In the genomic region with DNA sequence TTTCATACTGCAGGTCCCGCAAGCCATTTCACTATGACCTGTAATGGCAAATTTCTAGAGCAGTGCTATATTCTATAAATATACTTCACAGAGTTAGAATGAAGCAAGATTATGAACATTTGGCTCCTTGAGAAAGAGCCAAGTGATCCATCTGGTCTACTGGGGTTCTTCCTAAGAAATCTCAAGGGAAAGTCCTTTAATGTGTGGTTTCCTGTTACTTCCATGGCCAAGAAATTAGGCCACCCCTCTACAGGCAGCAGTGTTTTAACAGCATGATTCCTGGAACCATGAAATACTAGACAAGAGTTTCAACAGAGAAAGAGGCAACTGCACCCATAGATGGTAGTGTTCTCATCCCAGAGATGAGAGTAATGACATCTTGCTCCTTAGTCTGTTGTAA, we compare ENCODE assay signal across 17 mouse cellular contexts.
DNase-seq lines count a peak whose midpoint lies in the region; ATAC-seq and TF ChIP-seq lines count a peak whose summit lies in the region.
"Had no signal": no experiment of that assay in that cellular context is flagged by ENCODE, and none has a peak within 500 bp of the region (broad histone marks: within the 10 kb centered on the region; RNA-seq: fewer than 3 reads in every experiment).

No protein-coding gene starts in this region.

- ATAC-seq in hindbrain, postnatal 0 days, result peak; percentile 24; the same call in 1 of the 2 replicates
- ATAC-seq in hindbrain, embryonic 11.5 days (ENCODE audit: low FRiP score), result no peak
- peak; percentile 61 for ATAC-seq in lung, postnatal 0 days
- ATAC-seq: activated CD4-positive, CD25-positive, alpha-beta regulatory T cell, adult 4 months; CD4-positive, CD25-positive, alpha-beta regulatory T cell, adult 4 months; intestine, embryonic 16.5 days had no signal

- no peak overlapping the region for H3K27ac ChIP-seq in hindbrain, postnatal 0 days
- H3K27ac ChIP-seq in hindbrain, embryonic 11.5 days (ENCODE audit: low read depth, low read length), result no peak overlapping the region
- no peak overlapping the region for H3K27ac ChIP-seq in lung, postnatal 0 days (ENCODE audit: low read length)
- H3K27ac ChIP-seq: embryonic facial prominence, embryonic 13.5 days; neural tube, embryonic 15.5 days had no signal

- TF ChIP-seq EP300 in lung, postnatal 0 days (IDR thresholded peaks at IDR 0.05), result no peak

- no peak overlapping the region for H3K4me2 ChIP-seq in hindbrain, postnatal 0 days (ENCODE audit: low read depth, low read length)
- H3K4me2 ChIP-seq in hindbrain, embryonic 11.5 days (replicated peaks; ENCODE audit: low read depth, low read length), result no peak overlapping the region
- H3K4me2 ChIP-seq in lung, postnatal 0 days (replicated peaks; ENCODE audit: low read depth, low read length), result no peak overlapping the region
- H3K4me2 ChIP-seq: embryonic facial prominence, embryonic 13.5 days; heart, embryonic 11.5 days; neural tube, embryonic 15.5 days had no signal

- DNase-seq in hindbrain, postnatal 0 days (ENCODE audit: low spot score), result peak; percentile 53
- no peak for DNase-seq in hindbrain, embryonic 11.5 days (ENCODE audit: low spot score)
- peak; percentile 68 for DNase-seq in lung, postnatal 0 days (ENCODE audit: low spot score)
- DNase-seq in lung, postnatal 25 days (ENCODE audit: low spot score), result no peak
- peak; percentile 25 to 40 for DNase-seq in cerebellum, adult 18-20 months
- DNase-seq in left cerebral cortex, postnatal 4 days, result peak; percentile 13
- no peak for DNase-seq in urinary bladder, postnatal 25 days (ENCODE audit: low spot score)
- no peak for DNase-seq in ovary, postnatal 14 days (ENCODE audit: low spot score)
- DNase-seq: gastrocnemius, postnatal 36 days; lung, adult 2 months; thymus, adult 2 months had no signal

- 81% methylated on average over 1 of the region's 1 CpGs for WGBS in hindbrain, postnatal 0 days
- WGBS in hindbrain, embryonic 11.5 days, result 90% methylated on average over 1 of the region's 1 CpGs
- 73% methylated on average over 1 of the region's 1 CpGs for WGBS in lung, postnatal 0 days

- no peak overlapping the region for H3K4me3 ChIP-seq in hindbrain, postnatal 0 days (ENCODE audit: low read length)
- H3K4me3 ChIP-seq in hindbrain, embryonic 11.5 days (ENCODE audit: low read depth, low read length), result no peak overlapping the region
- H3K4me3 ChIP-seq in lung, postnatal 0 days (ENCODE audit: low read depth, low read length), result no peak overlapping the region
- H3K4me3 ChIP-seq: embryonic facial prominence, embryonic 13.5 days; neural tube, embryonic 15.5 days had no signal

- no peaks in the 10 kb centered on the region for H3K36me3 ChIP-seq in hindbrain, postnatal 0 days (ENCODE audit: insufficient read depth, low read length)
- H3K36me3 ChIP-seq in hindbrain, embryonic 11.5 days (ENCODE audit: control insufficient read depth, insufficient read depth, low read length), result no peaks in the 10 kb centered on the region
- H3K36me3 ChIP-seq in lung, postnatal 0 days (ENCODE audit: insufficient read depth, low read length), result no peaks in the 10 kb centered on the region
- H3K36me3 ChIP-seq: embryonic facial prominence, embryonic 13.5 days; neural tube, embryonic 15.5 days had no signal

- no peak overlapping the region for H3K9ac ChIP-seq in hindbrain, postnatal 0 days (replicated peaks; ENCODE audit: low read length)
- H3K9ac ChIP-seq in hindbrain, embryonic 11.5 days (ENCODE audit: low read depth, low read length), result no peak overlapping the region
- H3K9ac ChIP-seq in lung, postnatal 0 days (replicated peaks; ENCODE audit: low read depth), result no peak overlapping the region
- H3K9ac ChIP-seq: embryonic facial prominence, embryonic 13.5 days; neural tube, embryonic 15.5 days had no signal

- no peaks in the 10 kb centered on the region for H3K4me1 ChIP-seq in hindbrain, postnatal 0 days (ENCODE audit: insufficient read depth, low read length)
- H3K4me1 ChIP-seq in hindbrain, embryonic 11.5 days (replicated peaks; ENCODE audit: control insufficient read depth, insufficient read depth, low read length), result no peaks in the 10 kb centered on the region
- H3K4me1 ChIP-seq in lung, postnatal 0 days (ENCODE audit: insufficient read depth, low read depth, low read length), result no peaks in the 10 kb centered on the region
- H3K4me1 ChIP-seq: embryonic facial prominence, embryonic 13.5 days; neural tube, embryonic 15.5 days had no signal

- TF ChIP-seq CTCF in hindbrain, postnatal 0 days (IDR thresholded peaks at IDR 0.05; ENCODE audit: low read depth), result 0 out of 2 replicates have a peak, but pooled peaks have one; percentile 17
- no peak for TF ChIP-seq CTCF in lung, postnatal 0 days (IDR thresholded peaks at IDR 0.05)

- intact Hi-C loops in left cerebral cortex, postnatal 4 days (cut with DNase I), result no loop called here

- H3K9me3 ChIP-seq in hindbrain, postnatal 0 days (ENCODE audit: low read length), result no peaks in the 10 kb centered on the region
- no peaks in the 10 kb centered on the region for H3K9me3 ChIP-seq in hindbrain, embryonic 11.5 days (ENCODE audit: control insufficient read depth, low read length)
- H3K9me3 ChIP-seq in lung, postnatal 0 days (ENCODE audit: low read length), result no peaks in the 10 kb centered on the region
- H3K9me3 ChIP-seq: embryonic facial prominence, embryonic 13.5 days; neural tube, embryonic 15.5 days had no signal

- no peaks in the 10 kb centered on the region for H3K27me3 ChIP-seq in hindbrain, postnatal 0 days (ENCODE audit: insufficient read depth, low read length)
- no peaks in the 10 kb centered on the region for H3K27me3 ChIP-seq in hindbrain, embryonic 11.5 days (ENCODE audit: control insufficient read depth, insufficient read depth, low read length)
- H3K27me3 ChIP-seq in lung, postnatal 0 days (replicated peaks; ENCODE audit: insufficient read depth, low read length), result no peaks in the 10 kb centered on the region
- H3K27me3 ChIP-seq: embryonic facial prominence, embryonic 13.5 days; neural tube, embryonic 15.5 days had no signal

Comparison
In these comparisons a context has a peak if more than half of its experiments do, and no peak if none do; other contexts are left out.
1. DNase-seq: peak in hindbrain, postnatal 0 days (single experiment), lung, postnatal 0 days (single experiment), cerebellum, adult 18-20 months (2 of 2) and left cerebral cortex, postnatal 4 days (single experiment); none in hindbrain, embryonic 11.5 days (single experiment), lung, postnatal 25 days (single experiment), urinary bladder, postnatal 25 days (single experiment) and ovary, postnatal 14 days (single experiment).